Mouse (Mus musculus): Measurements from ENCODE around the gene Myo9b. TPM values are rescaled to one million over a fixed set of nuclear protein-coding genes. Genes with fewer than 3 reads are reported as not detected.
A peak's percentile ranks its signal among the peaks of the same experiment; 100 is the strongest.
"Not testable (repeated sequence)": the region's sequence is repeated elsewhere in the genome, so short reads cannot be mapped to it uniquely, and the experiment has no call there.

Myo9b gene
- polyA plus RNA-seq, 1 experiment from 2014 or later, result 13.5 TPM

DNA sequence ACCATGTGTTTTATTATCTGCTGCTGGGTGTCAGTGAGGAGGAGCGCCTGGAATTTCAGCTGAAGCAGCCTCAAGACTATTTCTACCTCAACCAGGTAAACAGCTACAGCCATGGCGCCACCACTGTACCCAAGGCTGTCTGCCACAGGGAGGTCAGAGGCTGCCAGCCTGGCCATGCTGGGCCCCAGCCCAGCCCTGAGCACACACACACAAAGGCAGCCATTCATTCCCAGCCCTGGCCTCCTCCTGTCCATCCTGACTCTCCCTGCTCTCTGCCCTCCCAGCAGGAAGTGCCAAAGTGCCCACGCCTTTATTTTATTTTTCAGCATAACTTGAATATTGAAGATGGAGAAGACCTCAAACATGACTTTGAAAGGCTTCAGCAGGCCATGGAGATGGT lies 50.4 kb downstream of the Myo9b start:
- Histone ChIP-seq H3K4me2 (no peak overlapping the region), H3K9me3 (replicated peaks) (no peaks in the 10 kb centered on the region), H3K36me3 (peaks cover 85% of the 10 kb centered on the region), H3K4me3 (no peak overlapping the region), H3K9ac (no peak overlapping the region), H3K4me1 (peaks cover 19% of the 10 kb centered on the region), H3K27ac (no peak overlapping the region), H3K27me3 (replicated peaks) (no peaks in the 10 kb centered on the region)
- ATAC-seq, result no peak
- 91% methylated on average over 3 of the region's 3 CpGs for WGBS (ENCODE audit: insufficient replicate concordance)

DNA sequence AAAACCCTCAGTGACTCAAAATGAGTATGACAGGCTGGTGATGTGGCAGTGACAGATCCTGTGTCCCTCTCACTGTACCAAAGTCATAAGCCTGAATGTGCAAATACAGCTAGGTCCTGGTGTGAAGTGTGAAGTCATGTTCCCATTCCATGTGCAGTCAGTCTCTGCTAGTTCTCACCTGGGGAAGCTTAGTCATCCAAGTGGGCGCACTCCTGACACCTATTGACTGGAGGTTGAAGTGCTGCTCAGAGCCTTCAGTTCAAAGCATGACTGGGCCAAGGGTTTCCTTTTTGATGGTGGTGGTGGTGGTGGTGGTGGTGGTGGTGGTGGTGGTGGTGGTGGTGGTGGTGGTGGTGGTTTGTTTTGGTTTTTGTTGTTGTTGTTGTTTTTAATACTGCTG lies 52.3 kb downstream of the Myo9b start:
- ATAC-seq, result 0 out of 2 replicates have a peak, but pooled peaks have one; percentile 50
- H3K36me3 ChIP-seq, result peaks cover 92% of the 10 kb centered on the region
- WGBS (ENCODE audit: insufficient replicate concordance), result 80% methylated on average over 1 of the region's 1 CpGs

DNA sequence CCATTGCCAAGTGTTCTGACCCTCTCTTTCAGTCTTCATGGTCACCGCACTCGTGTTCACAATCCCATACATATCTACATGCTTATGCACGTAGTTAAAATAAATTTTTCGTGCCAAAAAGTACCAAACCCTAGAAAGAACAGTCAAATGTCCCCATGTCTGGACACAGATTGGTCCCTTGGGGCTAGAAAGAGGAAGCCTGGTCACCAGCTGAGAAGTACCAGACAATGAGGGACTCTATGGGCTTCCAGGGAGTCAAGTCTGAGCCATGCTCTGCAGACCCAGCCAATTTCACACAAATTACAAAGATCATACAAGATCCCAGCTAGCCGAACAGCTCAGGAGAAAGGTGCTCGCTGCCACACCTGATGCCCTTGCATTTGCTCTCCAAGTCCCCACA lies 65.3 kb downstream of the Myo9b start:
- H3K9ac ChIP-seq; H3K4me3 ChIP-seq; H3K9me3 ChIP-seq (replicated peaks); H3K27ac ChIP-seq; ATAC-seq; H3K4me1 ChIP-seq; H3K27me3 ChIP-seq (replicated peaks); H3K4me2 ChIP-seq: not testable (repeated sequence)
- peaks cover 51% of the 10 kb centered on the region for H3K36me3 ChIP-seq
- WGBS (ENCODE audit: insufficient replicate concordance), result 92% methylated on average over 6 of the region's 6 CpGs

More for the DNA sequence above, 52.3 kb downstream of the Myo9b start:
- no peaks in the 10 kb centered on the region for H3K27me3 ChIP-seq (replicated peaks)
- no peak overlapping the region for H3K27ac ChIP-seq
- H3K4me3 ChIP-seq, result no peak overlapping the region
- no peak overlapping the region for H3K9ac ChIP-seq
- H3K4me2 ChIP-seq, result no peak overlapping the region
- peaks cover 4% of the 10 kb centered on the region; the same call in 1 of the 2 replicates for H3K4me1 ChIP-seq
- H3K9me3 ChIP-seq (replicated peaks), result no peaks in the 10 kb centered on the region

DNA sequence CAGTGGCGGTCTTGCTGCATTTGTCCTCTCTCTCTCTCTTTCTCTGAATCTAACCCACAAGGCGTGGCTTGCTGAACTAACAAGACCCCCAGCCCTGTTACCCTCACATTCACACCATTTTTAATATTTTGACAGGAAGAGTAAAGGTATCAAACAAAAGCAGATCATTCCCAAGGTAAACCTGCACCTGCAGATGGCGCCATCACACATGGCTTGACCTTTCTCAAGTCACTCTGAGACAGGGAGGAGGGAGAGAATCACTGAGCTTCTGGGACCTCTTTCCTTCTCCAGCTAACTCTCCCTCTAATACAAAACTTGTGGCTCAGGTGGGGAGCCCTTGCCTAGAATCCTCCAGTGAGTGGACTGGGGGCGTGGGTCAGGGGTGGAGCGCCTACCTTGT lies 68.1 kb downstream of the Myo9b start:
- Histone ChIP-seq H3K27ac (no peak overlapping the region), H3K27me3 (replicated peaks) (no peaks in the 10 kb centered on the region), H3K9me3 (replicated peaks) (no peaks in the 10 kb centered on the region), H3K36me3 (peaks cover 63% of the 10 kb centered on the region), H3K4me1 (no peaks in the 10 kb centered on the region), H3K4me3 (no peak overlapping the region), H3K9ac (no peak overlapping the region), H3K4me2 (no peak overlapping the region)
- 82% methylated on average over 5 of the region's 5 CpGs for WGBS (ENCODE audit: insufficient replicate concordance)
- no peak for ATAC-seq

DNA sequence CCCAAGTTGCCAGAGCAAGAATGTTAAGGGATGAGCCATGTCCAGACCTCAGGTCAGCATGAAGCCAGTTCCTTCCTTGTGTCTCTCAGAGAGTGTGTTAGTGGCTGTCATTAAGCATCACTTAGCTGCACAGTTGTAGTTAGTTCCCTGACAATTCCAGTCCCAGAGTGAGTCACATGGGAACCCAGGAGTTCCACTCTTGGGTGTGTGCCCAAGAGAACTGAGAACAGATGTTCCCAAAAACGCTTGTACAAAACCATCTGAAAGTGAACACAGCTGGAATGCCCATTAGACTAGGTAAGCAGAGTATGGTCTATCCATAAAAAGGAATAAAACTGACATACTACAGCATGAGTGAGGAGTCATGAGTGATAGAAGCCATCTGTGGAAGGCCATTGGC lies 74.1 kb downstream of the Myo9b start:
- H3K9me3 ChIP-seq (replicated peaks), result no peaks in the 10 kb centered on the region
- H3K4me2 ChIP-seq, result no peak overlapping the region
- no peak overlapping the region for H3K27ac ChIP-seq
- no peak overlapping the region for H3K4me3 ChIP-seq
- no peaks in the 10 kb centered on the region for H3K4me1 ChIP-seq
- no peak for ATAC-seq
- peaks cover 93% of the 10 kb centered on the region for H3K36me3 ChIP-seq
- H3K9ac ChIP-seq, result no peak overlapping the region
- 74% methylated on average over 1 of the region's 1 CpGs for WGBS (ENCODE audit: insufficient replicate concordance)
- no peaks in the 10 kb centered on the region for H3K27me3 ChIP-seq (replicated peaks)

DNA sequence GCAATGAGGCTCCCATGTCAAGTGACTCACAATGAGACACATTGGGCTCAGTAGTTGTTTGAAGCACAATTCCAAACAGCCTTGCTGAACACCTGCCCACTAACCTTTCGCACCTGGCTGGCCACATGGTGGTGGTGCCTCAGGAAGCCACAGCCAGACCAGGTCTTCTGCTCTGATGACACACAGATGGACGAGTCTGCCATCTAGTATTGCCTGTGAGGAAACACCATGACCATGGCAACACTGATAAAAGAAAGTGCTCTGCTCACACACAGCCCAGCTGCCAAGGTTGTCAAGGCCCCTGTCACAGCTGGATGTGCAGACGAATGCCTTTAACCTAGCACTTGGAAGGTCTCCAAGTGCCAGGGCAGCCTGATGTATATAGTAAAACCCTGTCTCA lies 78.6 kb downstream of the Myo9b start:
- ATAC-seq, result no peak
- no peak overlapping the region for H3K4me2 ChIP-seq
- H3K4me1 ChIP-seq, result no peaks in the 10 kb centered on the region
- no peak overlapping the region for H3K27ac ChIP-seq
- H3K36me3 ChIP-seq, result peaks cover 100% of the 10 kb centered on the region
- H3K4me3 ChIP-seq, result no peak overlapping the region
- H3K9me3 ChIP-seq (replicated peaks), result no peaks in the 10 kb centered on the region
- WGBS (ENCODE audit: insufficient replicate concordance), result 72% methylated on average over 3 of the region's 3 CpGs
- H3K27me3 ChIP-seq (replicated peaks), result no peaks in the 10 kb centered on the region
- H3K9ac ChIP-seq, result no peak overlapping the region

DNA sequence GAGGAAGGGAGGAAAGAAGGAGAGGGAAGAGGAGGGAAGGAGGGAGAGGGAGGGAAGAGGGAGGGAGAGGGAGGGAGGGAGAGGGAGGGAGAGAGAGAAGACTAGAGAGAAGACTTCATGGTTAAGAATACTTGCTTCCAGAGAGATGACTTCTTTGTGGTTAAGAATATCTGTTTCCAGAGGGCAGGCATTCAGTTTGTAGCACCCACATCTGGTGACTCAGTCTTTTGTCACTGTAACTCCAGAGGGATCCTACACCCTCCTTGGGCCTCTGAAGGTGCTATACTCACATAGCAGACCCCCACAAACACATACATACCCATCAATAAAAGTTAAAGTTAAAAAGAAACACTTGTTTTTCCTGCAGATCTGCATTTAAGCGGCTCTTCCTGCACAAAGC lies 79.0 kb downstream of the Myo9b start:
- no peak for ATAC-seq
- H3K36me3 ChIP-seq, result peaks cover 100% of the 10 kb centered on the region
- no peaks in the 10 kb centered on the region for H3K27me3 ChIP-seq (replicated peaks)
- no peaks in the 10 kb centered on the region for H3K9me3 ChIP-seq (replicated peaks)
- H3K4me1 ChIP-seq, result no peaks in the 10 kb centered on the region
- WGBS (ENCODE audit: insufficient replicate concordance), result 73% methylated on average over 1 of the region's 1 CpGs
- no peak overlapping the region for H3K9ac ChIP-seq
- no peak overlapping the region for H3K4me3 ChIP-seq
- no peak overlapping the region for H3K27ac ChIP-seq
- no peak overlapping the region for H3K4me2 ChIP-seq

DNA sequence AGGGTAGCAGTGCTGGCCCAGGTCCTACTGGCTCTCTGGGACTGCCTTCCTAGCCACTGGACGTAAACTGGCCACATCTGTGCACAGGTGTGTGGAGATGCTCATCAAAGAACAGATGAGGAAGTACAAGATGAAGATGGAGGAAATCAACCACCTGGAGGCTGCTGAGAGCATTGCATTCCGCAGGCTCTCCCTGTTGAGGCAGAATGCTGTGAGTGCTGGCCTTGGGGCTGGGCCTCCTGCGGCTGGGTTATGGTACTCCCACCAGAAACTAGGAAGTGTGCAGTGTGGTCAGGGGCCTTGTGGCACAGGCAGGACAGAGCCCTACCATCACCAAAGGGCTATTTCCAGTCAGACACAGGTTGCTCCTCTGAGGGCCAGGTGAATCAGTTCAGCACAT lies 85.5 kb downstream of the Myo9b start:
- WGBS (ENCODE audit: insufficient replicate concordance), result 80% methylated on average over 3 of the region's 3 CpGs
- H3K27me3 ChIP-seq (replicated peaks), result no peaks in the 10 kb centered on the region
- H3K4me1 ChIP-seq, result no peaks in the 10 kb centered on the region
- ATAC-seq, result no peak
- no peak overlapping the region for H3K27ac ChIP-seq
- H3K36me3 ChIP-seq, result peaks cover 81% of the 10 kb centered on the region
- H3K9ac ChIP-seq, result 0 out of 2 replicates have a peak overlapping the region, but pooled peaks have one; percentile 0
- no peak overlapping the region for H3K4me3 ChIP-seq
- H3K9me3 ChIP-seq (replicated peaks), result no peaks in the 10 kb centered on the region
- H3K4me2 ChIP-seq, result no peak overlapping the region

DNA sequence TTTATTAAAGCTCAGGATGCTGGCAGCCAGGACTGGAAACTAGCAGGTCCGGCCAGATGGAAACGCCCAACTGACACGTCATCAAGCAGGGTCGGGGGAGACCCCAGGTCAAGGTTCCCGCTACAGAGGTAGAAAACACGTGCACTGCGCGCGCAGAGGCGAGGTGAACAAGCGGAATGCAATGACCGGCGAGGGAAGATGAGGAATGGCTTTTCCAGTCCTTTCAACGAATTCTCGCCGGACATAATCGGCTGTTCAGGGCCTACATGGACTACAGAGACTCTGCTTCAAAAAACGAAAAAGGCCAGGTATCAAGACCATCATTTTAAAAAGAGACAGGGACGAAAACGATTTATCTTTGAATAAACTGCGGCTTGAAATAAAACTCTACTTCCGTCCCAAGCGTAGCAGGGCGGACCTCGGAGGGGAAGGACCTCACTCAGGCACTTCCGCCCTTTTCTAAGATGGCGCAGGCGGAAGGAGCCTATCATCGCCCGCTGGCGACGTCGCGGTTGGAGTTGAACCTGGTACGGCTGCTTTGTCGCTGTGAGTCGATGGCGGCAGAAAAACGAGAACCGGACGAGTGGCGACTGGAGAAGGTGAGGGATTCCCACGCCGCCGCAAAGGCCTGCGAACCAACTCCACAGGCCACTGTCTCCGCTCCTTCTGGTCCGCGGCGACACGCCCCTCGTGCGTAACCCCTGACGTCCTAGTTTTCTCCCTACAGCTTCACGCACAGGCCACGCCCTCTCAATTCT lies 94.4 kb downstream of the Myo9b start, which contains the start of gene Use1:
Use1 (plus strand) TSS at position 78 of the 758 bp plus-strand sequence.
- H3K36me3 ChIP-seq, result peaks cover 20% of the 10 kb centered on the region

DNA sequence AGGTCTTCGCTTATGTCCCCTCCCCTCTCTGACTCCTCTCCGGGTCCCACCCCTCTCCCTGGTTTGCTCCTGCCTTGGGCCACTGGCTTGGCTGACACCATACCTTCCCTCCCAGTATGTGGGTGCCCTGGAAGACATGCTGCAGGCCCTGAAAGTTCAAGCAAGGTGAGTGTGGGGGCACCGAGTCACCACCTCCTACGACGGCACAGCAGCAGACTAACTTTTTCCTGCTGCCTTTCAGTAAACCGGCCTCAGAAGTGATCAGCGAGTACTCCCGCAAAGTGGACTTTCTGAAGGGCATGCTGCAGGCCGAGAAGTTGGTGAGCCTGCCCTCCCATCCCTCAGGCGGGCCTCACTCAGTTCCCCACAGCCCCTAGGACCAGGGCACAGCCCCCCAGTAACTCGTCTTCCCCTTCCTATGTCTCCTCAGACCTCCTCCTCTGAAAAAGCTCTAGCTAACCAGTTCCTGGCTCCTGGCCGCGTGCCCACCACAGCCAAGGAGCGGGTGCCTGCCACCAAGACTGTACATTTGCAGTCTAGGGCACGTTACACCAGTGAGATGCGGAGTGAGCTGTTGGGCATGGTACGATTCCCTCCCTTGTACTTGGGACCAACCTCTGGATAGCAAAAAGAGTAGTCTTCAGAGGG lies 95.1 kb downstream of the Myo9b start:
- WGBS (ENCODE audit: insufficient replicate concordance), result 27% methylated on average over 17 of the region's 17 CpGs
- Histone ChIP-seq H3K4me2 (peak overlapping the region; percentile 94), H3K4me3 (peak overlapping the region; percentile 79), H3K27ac (peak overlapping the region; percentile 91), H3K4me1 (peaks cover 55% of the 10 kb centered on the region), H3K9ac (peak overlapping the region; percentile 79), H3K27me3 (replicated peaks) (no peaks in the 10 kb centered on the region), H3K36me3 (peaks cover 20% of the 10 kb centered on the region), H3K9me3 (replicated peaks) (no peaks in the 10 kb centered on the region)
- no peak for ATAC-seq

More for the DNA sequence above, 94.4 kb downstream of the Myo9b start, which contains the start of gene Use1:
- Histone ChIP-seq H3K27me3 (replicated peaks) (no peaks in the 10 kb centered on the region), H3K9me3 (replicated peaks) (no peaks in the 10 kb centered on the region), H3K9ac (peak within 1 kb of the TSS; percentile 79), H3K4me3 (peak within 1 kb of the TSS; percentile 79), H3K4me2 (peak within 1 kb of the TSS; percentile 94), H3K4me1 (peaks cover 49% of the 10 kb centered on the region), H3K27ac (peak within 1 kb of the TSS; percentile 91)
- WGBS (ENCODE audit: insufficient replicate concordance), result under 1% methylated on average over 56 of the region's 56 CpGs
- peak; percentile 77 for ATAC-seq

DNA sequence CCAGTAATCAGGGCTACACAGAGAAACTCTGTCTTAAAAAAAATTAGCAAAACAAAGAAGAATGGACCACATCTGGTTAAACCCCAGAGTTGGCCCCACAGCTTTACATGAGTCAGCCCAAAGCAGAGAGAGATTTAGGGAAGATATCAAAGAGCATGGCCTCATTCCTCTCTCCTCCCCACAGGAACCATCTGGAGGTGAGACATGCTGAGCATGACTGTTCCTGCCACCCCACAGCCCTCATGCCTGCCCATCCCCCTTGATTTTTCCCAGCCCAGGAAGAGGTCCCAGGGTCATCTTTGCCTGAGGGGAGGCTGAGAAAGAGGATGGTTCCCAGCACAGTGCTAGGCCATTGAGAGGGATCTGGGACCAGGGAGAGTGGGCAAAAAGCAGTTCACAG lies 95.9 kb downstream of the Myo9b start:
- H3K36me3 ChIP-seq, result peaks cover 26% of the 10 kb centered on the region
- no peak for ATAC-seq
- H3K4me1 ChIP-seq, result peaks cover 55% of the 10 kb centered on the region
- peak overlapping the region; percentile 79; the same call in 1 of the 2 replicates for H3K4me3 ChIP-seq
- peak overlapping the region; percentile 79 for H3K9ac ChIP-seq
- peak overlapping the region; percentile 94 for H3K4me2 ChIP-seq
- H3K27ac ChIP-seq, result peak overlapping the region; percentile 91
- no peaks in the 10 kb centered on the region for H3K9me3 ChIP-seq (replicated peaks)
- no peaks in the 10 kb centered on the region for H3K27me3 ChIP-seq (replicated peaks)

DNA sequence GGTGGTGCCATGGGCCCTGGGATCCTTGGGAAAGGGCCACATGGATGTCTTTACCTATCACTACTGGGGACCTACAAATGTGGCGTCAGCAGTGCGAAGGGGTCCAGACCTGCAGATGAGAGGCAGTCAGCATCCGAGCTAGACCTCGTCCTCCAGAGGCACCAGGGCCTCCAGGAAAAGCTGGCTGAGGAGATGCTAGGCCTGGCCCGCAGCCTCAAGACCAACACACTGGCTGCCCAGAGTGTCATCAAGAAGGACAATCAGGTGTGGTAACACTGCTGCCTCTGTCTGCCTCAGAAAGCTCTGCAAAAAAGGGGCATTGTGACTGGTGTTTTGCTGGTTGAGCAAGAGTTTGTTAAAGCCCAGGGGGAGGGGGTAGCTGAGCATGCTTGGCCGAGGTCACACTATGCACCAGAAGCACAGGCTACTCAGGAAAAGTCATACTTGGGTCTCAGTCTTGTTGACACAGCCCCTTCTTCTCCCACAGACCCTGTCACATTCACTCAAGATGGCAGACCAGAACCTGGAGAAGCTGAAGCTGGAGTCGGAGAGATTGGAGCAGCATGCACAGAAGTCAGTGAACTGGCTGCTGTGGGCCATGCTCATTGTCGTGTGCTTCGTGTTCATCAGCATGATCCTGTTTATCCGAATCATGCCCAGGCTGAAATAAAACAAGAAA lies 96.7 kb downstream of the Myo9b start:
- Histone ChIP-seq H3K9me3 (replicated peaks) (no peaks in the 10 kb centered on the region), H3K4me1 (peaks cover 55% of the 10 kb centered on the region), H3K9ac (peak overlapping the region; percentile 23; the same call in 1 of the 2 replicates), H3K27ac (peak overlapping the region; percentile 91), H3K36me3 (peaks cover 34% of the 10 kb centered on the region), H3K4me2 (peak overlapping the region; percentile 94), H3K27me3 (replicated peaks) (no peaks in the 10 kb centered on the region), H3K4me3 (no peak overlapping the region)
- 86% methylated on average over 10 of the region's 10 CpGs for WGBS (ENCODE audit: insufficient replicate concordance)
- no peak for ATAC-seq
